Mouse (Mus musculus): ENCODE results near the gene Dync1i1. TPM values are rescaled to one million over a fixed set of nuclear protein-coding genes. Genes with fewer than 3 reads are reported as not detected.

The Dync1i1 gene
- polyA plus RNA-seq, 1 experiment from 2014 or later: 5.2 TPM

DNA sequence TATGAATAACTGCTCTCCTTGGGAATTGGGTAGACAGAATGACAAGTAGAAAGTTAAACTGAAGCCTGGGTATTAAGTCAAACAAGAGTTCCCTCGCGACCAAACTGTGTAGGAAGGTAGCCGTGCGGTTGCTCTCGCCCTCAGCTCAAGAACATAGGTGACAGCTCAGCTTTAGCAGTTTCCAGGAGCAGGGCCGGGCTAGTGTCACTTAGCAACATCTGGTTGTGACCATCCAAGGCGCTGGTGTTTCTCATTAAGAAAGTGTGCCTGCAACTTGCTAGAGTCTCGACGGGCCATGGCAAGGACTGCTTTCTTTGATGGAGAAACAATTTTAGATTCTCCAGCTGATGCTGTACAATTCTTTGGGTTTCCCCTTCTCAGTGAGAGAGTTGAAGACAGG, 291.5 kb downstream of the Dync1i1 start:
- no peak overlapping the region for H3K9ac ChIP-seq (ENCODE audit: low read depth, low read length)
- no peak overlapping the region for H3K4me3 ChIP-seq (ENCODE audit: low read length)
- no peaks in the 10 kb centered on the region for H3K36me3 ChIP-seq (ENCODE audit: control insufficient read depth, insufficient read depth, low read length)
- H3K27me3 ChIP-seq (ENCODE audit: control insufficient read depth, insufficient read depth, low read length): no peaks in the 10 kb centered on the region
- H3K4me1 ChIP-seq (ENCODE audit: control insufficient read depth, insufficient read depth, low read length): no peaks in the 10 kb centered on the region
- ATAC-seq (ENCODE audit: low FRiP score, low TSS enrichment): no peak
- no peaks in the 10 kb centered on the region for H3K9me3 ChIP-seq (ENCODE audit: control insufficient read depth, low read length)
- no peak overlapping the region for H3K27ac ChIP-seq (ENCODE audit: low read depth, low read length)
- 41% methylated on average over 9 of the region's 9 CpGs for WGBS
- no peak overlapping the region for H3K4me2 ChIP-seq (replicated peaks; ENCODE audit: low read depth, low read length)

DNA sequence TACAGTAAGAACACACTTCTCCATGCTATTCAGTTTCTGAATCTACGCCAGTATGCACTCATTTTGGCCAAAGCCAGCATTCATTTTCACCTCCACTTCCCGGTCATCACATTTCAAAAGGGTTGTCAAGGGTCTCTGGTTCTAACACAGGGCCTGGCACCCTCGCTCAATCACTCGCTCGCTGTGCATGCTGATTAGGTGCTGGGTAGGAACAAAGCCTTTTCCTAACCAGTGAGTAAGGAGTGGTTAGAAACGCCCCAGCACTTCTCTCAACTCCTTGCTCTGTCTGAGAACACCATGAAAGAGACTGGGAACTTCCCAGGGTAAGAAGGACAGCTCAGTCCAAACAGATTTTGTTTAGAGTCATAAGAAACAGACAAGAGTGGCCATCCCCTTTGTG, 298.5 kb downstream of the Dync1i1 start:
- WGBS: 47% methylated on average over 6 of the region's 6 CpGs
- no peaks in the 10 kb centered on the region for H3K9me3 ChIP-seq (ENCODE audit: control insufficient read depth, low read length)
- no peaks in the 10 kb centered on the region for H3K4me1 ChIP-seq (ENCODE audit: control insufficient read depth, insufficient read depth, low read length)
- no peak overlapping the region for H3K4me3 ChIP-seq (ENCODE audit: low read length)
- H3K36me3 ChIP-seq (ENCODE audit: control insufficient read depth, insufficient read depth, low read length): no peaks in the 10 kb centered on the region
- H3K9ac ChIP-seq (ENCODE audit: low read depth, low read length): no peak overlapping the region
- H3K27ac ChIP-seq (ENCODE audit: low read depth, low read length): no peak overlapping the region
- no peak overlapping the region for H3K4me2 ChIP-seq (replicated peaks; ENCODE audit: low read depth, low read length)
- H3K27me3 ChIP-seq (ENCODE audit: control insufficient read depth, insufficient read depth, low read length): no peaks in the 10 kb centered on the region
- ATAC-seq (ENCODE audit: low FRiP score, low TSS enrichment): no peak

DNA sequence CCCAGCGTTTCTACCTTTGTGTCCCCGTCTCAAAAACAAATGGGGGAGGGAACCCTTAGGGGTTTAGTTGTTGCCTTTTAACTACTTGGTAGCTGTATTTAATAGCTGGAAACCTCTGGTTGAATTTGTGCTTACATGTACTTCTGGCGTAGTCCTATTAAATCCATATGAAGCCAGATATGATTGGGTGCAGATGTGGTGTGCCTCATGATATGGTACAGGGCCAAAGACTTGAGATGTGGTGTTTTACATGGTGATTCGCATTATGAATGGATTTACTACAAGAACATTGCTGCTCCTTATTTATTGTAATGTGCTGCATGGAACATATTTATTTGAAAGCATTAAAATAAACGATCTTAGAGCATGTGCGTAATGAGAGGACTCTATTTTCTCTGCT, 302.2 kb downstream of the Dync1i1 start:
- Histone ChIP-seq H3K27me3 (ENCODE audit: control insufficient read depth, insufficient read depth, low read length) (no peaks in the 10 kb centered on the region), H3K4me1 (ENCODE audit: control insufficient read depth, insufficient read depth, low read length) (no peaks in the 10 kb centered on the region), H3K36me3 (ENCODE audit: control insufficient read depth, insufficient read depth, low read length) (no peaks in the 10 kb centered on the region), H3K4me2 (replicated peaks; ENCODE audit: low read depth, low read length) (no peak overlapping the region), H3K27ac (ENCODE audit: low read depth, low read length) (no peak overlapping the region), H3K9ac (ENCODE audit: low read depth, low read length) (no peak overlapping the region), H3K9me3 (ENCODE audit: control insufficient read depth, low read length) (no peaks in the 10 kb centered on the region), H3K4me3 (ENCODE audit: low read length) (no peak overlapping the region)
- 93% methylated on average over 6 of the region's 6 CpGs for WGBS
- ATAC-seq (ENCODE audit: low FRiP score, low TSS enrichment): no peak

DNA sequence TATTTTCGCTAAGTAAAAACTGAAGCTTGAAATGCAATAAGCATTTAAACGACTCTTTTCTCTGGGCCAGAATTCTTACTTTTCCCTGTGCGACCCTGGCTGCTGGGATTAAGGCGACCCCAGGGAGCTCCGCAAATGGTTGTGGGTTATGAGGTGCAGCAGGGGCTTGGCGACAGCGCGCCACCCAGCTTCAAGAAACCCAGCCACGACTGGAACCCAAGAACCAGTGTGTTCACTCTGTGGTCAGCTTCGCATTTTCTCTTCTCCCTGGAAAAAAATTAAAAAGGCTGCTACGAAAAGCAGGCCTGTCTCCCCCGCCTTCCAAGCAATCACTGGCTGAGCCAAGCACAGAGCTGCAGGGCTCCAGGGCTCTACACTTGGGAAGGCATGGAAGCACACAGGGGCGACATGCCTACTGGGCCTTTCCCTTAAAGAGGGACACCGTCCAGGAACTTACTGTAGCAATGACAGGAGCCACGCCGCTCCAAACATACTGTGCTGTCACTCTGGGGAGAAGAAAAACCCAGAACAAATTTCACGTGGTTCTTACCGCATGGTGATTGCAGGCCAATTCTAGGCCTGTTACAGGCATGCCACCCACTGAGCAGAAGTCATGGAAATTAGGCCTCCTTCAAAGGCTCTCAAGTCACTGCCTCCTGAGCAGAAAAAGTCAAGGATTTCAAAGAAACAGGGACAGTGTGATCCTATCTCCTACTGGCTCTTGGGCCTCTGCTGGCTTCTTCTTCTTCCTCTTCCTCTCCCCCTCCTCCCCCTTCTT, 313.5 kb downstream of the Dync1i1 start:
- no peaks in the 10 kb centered on the region for H3K36me3 ChIP-seq (ENCODE audit: control insufficient read depth, insufficient read depth, low read length)
- 51% methylated on average over 18 of the region's 18 CpGs for WGBS
- no peak for ATAC-seq (ENCODE audit: low FRiP score, low TSS enrichment)
- H3K4me1 ChIP-seq (ENCODE audit: control insufficient read depth, insufficient read depth, low read length): no peaks in the 10 kb centered on the region
- H3K27ac ChIP-seq (ENCODE audit: low read depth, low read length): no peak overlapping the region
- H3K9me3 ChIP-seq (ENCODE audit: control insufficient read depth, low read length): no peaks in the 10 kb centered on the region
- H3K27me3 ChIP-seq (ENCODE audit: control insufficient read depth, insufficient read depth, low read length): no peaks in the 10 kb centered on the region
- H3K4me2 ChIP-seq (replicated peaks; ENCODE audit: low read depth, low read length): no peak overlapping the region
- H3K4me3 ChIP-seq (ENCODE audit: low read length): no peak overlapping the region
- H3K9ac ChIP-seq (ENCODE audit: low read depth, low read length): no peak overlapping the region

DNA sequence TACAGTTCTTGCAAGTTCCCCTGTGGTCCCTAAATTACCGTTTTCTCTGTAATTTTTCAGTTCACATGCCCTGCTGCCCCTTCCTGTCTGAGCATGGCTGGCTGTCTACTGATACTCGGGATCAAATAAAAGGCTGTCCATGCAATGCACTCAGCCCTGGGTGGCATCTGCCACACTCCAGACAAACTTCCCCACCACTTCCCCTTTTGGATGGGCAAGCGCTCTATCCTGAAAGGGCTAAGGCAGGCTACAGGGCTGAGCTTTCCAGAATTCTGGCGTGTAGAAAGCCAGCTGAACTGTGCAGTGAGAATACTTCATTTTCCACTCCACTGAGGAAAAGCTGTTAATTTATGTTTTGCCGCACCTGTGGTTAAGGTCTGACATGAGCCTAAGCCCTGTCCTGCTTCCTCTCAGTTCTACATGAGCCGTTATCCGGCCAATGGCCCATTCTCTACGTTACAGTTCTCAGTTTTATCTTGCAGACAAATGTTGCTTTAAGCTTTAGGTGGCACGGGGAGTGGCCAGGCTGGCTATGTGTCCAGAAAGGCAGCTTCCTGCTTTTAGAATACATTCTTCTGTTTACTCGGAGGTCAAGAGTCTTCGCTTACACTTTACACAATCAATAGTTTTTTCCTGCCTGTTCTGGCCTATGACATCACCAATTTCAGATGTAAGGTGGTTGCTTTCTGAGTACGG, 321.4 kb downstream of the Dync1i1 start:
- Histone ChIP-seq H3K9me3 (ENCODE audit: control insufficient read depth, low read length) (peaks cover 2% of the 10 kb centered on the region; the same call in 1 of the 2 replicates), H3K27ac (ENCODE audit: low read depth, low read length) (no peak overlapping the region), H3K4me1 (ENCODE audit: control insufficient read depth, insufficient read depth, low read length) (no peaks in the 10 kb centered on the region), H3K27me3 (ENCODE audit: control insufficient read depth, insufficient read depth, low read length) (no peaks in the 10 kb centered on the region), H3K36me3 (ENCODE audit: control insufficient read depth, insufficient read depth, low read length) (no peaks in the 10 kb centered on the region), H3K4me3 (ENCODE audit: low read length) (no peak overlapping the region), H3K4me2 (replicated peaks; ENCODE audit: low read depth, low read length) (no peak overlapping the region), H3K9ac (ENCODE audit: low read depth, low read length) (no peak overlapping the region)
- WGBS: 61% methylated on average over 12 of the region's 12 CpGs
- no peak for ATAC-seq (ENCODE audit: low FRiP score, low TSS enrichment)

DNA sequence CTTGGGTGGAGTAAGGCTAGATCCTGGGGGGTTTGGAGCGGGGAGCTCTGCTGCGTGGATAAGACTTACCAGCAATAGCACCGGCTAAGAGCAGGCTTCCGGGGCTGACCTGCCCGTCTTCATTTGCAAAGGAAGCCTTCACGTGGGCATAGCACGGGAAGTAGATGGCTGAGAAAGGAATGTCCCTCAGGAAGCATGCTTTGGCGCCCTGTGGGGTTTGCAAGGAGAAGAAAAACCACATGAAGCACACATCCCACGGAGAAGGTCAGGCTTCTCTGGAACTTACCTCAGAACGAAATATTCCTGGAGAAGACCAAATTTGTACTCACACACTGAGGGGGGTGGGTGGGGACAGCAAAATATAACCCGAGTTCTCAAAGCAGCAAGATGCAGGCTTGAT, 327.3 kb downstream of the Dync1i1 start:
- Histone ChIP-seq H3K4me1 (ENCODE audit: control insufficient read depth, insufficient read depth, low read length) (no peaks in the 10 kb centered on the region), H3K9me3 (ENCODE audit: control insufficient read depth, low read length) (peaks cover 2% of the 10 kb centered on the region; the same call in 1 of the 2 replicates), H3K27me3 (ENCODE audit: control insufficient read depth, insufficient read depth, low read length) (no peaks in the 10 kb centered on the region), H3K4me3 (ENCODE audit: low read length) (no peak overlapping the region), H3K4me2 (replicated peaks; ENCODE audit: low read depth, low read length) (no peak overlapping the region), H3K36me3 (ENCODE audit: control insufficient read depth, insufficient read depth, low read length) (no peaks in the 10 kb centered on the region), H3K9ac (ENCODE audit: low read depth, low read length) (no peak overlapping the region), H3K27ac (ENCODE audit: low read depth, low read length) (no peak overlapping the region)
- WGBS: 69% methylated on average over 11 of the region's 11 CpGs
- ATAC-seq (ENCODE audit: low FRiP score, low TSS enrichment): no peak

DNA sequence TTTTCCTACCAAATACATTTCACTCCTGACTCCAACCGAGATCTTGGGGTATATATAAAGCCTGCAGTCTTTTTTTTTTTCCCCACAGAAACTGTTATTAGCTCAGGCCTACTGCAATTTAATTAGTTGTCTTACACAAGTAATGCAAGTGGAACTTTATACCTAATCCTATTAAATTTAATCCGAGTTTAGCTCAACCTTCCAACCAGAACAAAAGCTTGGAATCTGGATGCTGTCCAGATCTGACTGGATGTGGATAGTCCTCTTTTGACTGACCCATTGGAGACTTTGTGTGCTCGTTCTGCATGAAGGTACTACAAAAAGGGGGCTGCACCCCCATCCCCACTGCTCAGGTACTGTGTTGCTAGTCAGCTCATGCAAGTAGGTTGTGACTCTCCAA, 328.5 kb downstream of the Dync1i1 start:
- WGBS: 75% methylated on average over 3 of the region's 3 CpGs
- H3K9me3 ChIP-seq (ENCODE audit: control insufficient read depth, low read length): peaks cover 2% of the 10 kb centered on the region; the same call in 1 of the 2 replicates

DNA sequence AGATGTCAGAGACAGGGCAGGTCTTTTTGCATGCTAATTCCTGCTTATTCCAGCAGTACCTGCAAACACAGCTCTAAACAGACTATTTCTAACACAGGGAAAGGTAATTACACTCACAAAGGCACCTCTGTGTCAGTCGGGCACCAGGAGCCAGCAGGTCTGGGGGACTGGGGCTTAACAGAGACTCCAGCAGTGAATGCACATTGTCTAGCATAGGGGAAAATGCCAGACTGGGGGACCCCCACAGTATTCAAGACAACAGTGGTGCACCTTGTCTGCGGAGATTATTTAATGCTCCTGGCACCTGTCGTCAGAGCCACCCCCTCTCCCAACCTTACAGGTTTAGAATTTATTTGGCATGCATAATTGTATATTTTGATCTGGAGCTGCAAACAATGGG, 333.1 kb downstream of the Dync1i1 start:
- H3K4me2 ChIP-seq (replicated peaks; ENCODE audit: low read depth, low read length): no peak overlapping the region
- H3K4me3 ChIP-seq (ENCODE audit: low read length): no peak overlapping the region
- ATAC-seq (ENCODE audit: low FRiP score, low TSS enrichment): no peak
- no peaks in the 10 kb centered on the region for H3K9me3 ChIP-seq (ENCODE audit: control insufficient read depth, low read length)
- no peak overlapping the region for H3K27ac ChIP-seq (ENCODE audit: low read depth, low read length)
- H3K4me1 ChIP-seq (ENCODE audit: control insufficient read depth, insufficient read depth, low read length): no peaks in the 10 kb centered on the region
- 47% methylated on average over 3 of the region's 3 CpGs for WGBS
- no peaks in the 10 kb centered on the region for H3K27me3 ChIP-seq (ENCODE audit: control insufficient read depth, insufficient read depth, low read length)
- H3K36me3 ChIP-seq (ENCODE audit: control insufficient read depth, insufficient read depth, low read length): no peaks in the 10 kb centered on the region
- H3K9ac ChIP-seq (ENCODE audit: low read depth, low read length): no peak overlapping the region

More for the DNA sequence above, 328.5 kb downstream of the Dync1i1 start:
- no peak overlapping the region for H3K27ac ChIP-seq (ENCODE audit: low read depth, low read length)
- H3K4me3 ChIP-seq (ENCODE audit: low read length): no peak overlapping the region
- ATAC-seq (ENCODE audit: low FRiP score, low TSS enrichment): no peak
- H3K36me3 ChIP-seq (ENCODE audit: control insufficient read depth, insufficient read depth, low read length): no peaks in the 10 kb centered on the region
- H3K4me2 ChIP-seq (replicated peaks; ENCODE audit: low read depth, low read length): no peak overlapping the region
- H3K9ac ChIP-seq (ENCODE audit: low read depth, low read length): no peak overlapping the region
- no peaks in the 10 kb centered on the region for H3K4me1 ChIP-seq (ENCODE audit: control insufficient read depth, insufficient read depth, low read length)
- no peaks in the 10 kb centered on the region for H3K27me3 ChIP-seq (ENCODE audit: control insufficient read depth, insufficient read depth, low read length)

DNA sequence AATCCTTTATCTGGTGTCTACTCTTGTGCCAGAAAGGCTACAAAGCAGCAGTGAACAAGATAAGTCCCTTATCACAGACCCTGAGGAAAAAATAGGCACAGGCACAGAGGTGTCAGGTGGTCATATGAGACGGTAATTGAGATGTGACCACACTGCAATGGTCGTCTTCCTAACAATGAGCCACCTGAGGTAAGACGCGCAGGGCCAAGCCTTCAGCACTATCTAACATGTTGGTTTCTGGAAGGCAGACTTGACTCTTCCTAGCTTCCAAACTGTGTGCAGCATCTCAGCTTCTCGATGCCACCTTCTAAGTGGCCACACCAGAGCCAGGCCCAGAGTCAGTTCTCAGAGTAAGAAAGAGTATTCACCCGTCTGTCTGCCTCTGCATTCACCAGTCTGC, 341.8 kb downstream of the Dync1i1 start:
- Histone ChIP-seq H3K9me3 (ENCODE audit: control insufficient read depth, low read length) (no peaks in the 10 kb centered on the region), H3K4me3 (ENCODE audit: low read length) (no peak overlapping the region), H3K4me1 (ENCODE audit: control insufficient read depth, insufficient read depth, low read length) (no peaks in the 10 kb centered on the region), H3K36me3 (ENCODE audit: control insufficient read depth, insufficient read depth, low read length) (no peaks in the 10 kb centered on the region), H3K9ac (ENCODE audit: low read depth, low read length) (no peak overlapping the region), H3K27ac (ENCODE audit: low read depth, low read length) (no peak overlapping the region), H3K27me3 (ENCODE audit: control insufficient read depth, insufficient read depth, low read length) (no peaks in the 10 kb centered on the region), H3K4me2 (replicated peaks; ENCODE audit: low read depth, low read length) (no peak overlapping the region)
- no peak for ATAC-seq (ENCODE audit: low FRiP score, low TSS enrichment)
- 92% methylated on average over 6 of the region's 6 CpGs for WGBS

Data from kidney, embryonic 14.5 days (tissue).